Mouse (Mus musculus) 3134 (cell line): ENCODE results near the gene Car15.

ENCODE experiments used
- DNase-seq: peaks from one replicate; pipeline ENCODE4 v3.0.0-alpha.2; 2011; ENCODE audit warnings: low spot score; ENCODE audit not compliant: insufficient read length; ENCODE audit errors: extremely low read depth

Gene Car15

GRCm38 (mm10) chr16:17838051-17838450, at the start of gene Car15:
Gene Car15 (minus strand): TSS chr16:17838364.
- DNase-seq: no peak

- no peak for DNase-seq
Measured at GRCm38 (mm10) chr16:17884116-17884515, 46.0 kb upstream of the Car15 start.

GRCm38 (mm10) chr16:17882196-17882595, 44.0 kb upstream of the Car15 start:
- no peak for DNase-seq

GRCm38 (mm10) chr16:17879571-17879970, 41.4 kb upstream of the Car15 start:
- no peak for DNase-seq

GRCm38 (mm10) chr16:17876096-17876495, 37.9 kb upstream of the Car15 start:
- no peak for DNase-seq

GRCm38 (mm10) chr16:17875174-17875573, 37.0 kb upstream of the Car15 start:
- DNase-seq: no peak

GRCm38 (mm10) chr16:17872995-17873394, 34.8 kb upstream of the Car15 start:
- no peak for DNase-seq

- no peak for DNase-seq
Measured at GRCm38 (mm10) chr16:17871248-17871647, 33.1 kb upstream of the Car15 start.

GRCm38 (mm10) chr16:17865770-17866169, 27.6 kb upstream of the Car15 start:
- DNase-seq: no peak

- DNase-seq: no peak
Measured at GRCm38 (mm10) chr16:17865293-17865692, 27.1 kb upstream of the Car15 start.

- DNase-seq: no peak
Measured at GRCm38 (mm10) chr16:17858592-17858991, 20.4 kb upstream of the Car15 start.

- no peak for DNase-seq
Measured at GRCm38 (mm10) chr16:17857157-17857556, 19.0 kb upstream of the Car15 start.

GRCm38 (mm10) chr16:17853263-17853662, 15.1 kb upstream of the Car15 start:
- no peak for DNase-seq

- DNase-seq: no peak
Measured at GRCm38 (mm10) chr16:17851860-17852259, 13.7 kb upstream of the Car15 start.

GRCm38 (mm10) chr16:17851331-17851730, 13.2 kb upstream of the Car15 start:
- DNase-seq: no peak

- DNase-seq: no peak
Measured at GRCm38 (mm10) chr16:17849486-17849885, 11.3 kb upstream of the Car15 start.

GRCm38 (mm10) chr16:17848928-17849327, 10.8 kb upstream of the Car15 start:
- DNase-seq: no peak

GRCm38 (mm10) chr16:17848431-17848830, 10.3 kb upstream of the Car15 start:
- DNase-seq: no peak

GRCm38 (mm10) chr16:17843701-17844365, 5.7 kb upstream of the Car15 start:
- no peak for DNase-seq

GRCm38 (mm10) chr16:17842437-17842836, 4.3 kb upstream of the Car15 start:
- DNase-seq: no peak

- DNase-seq: no peak
Measured at GRCm38 (mm10) chr16:17839976-17840375, 1.8 kb upstream of the Car15 start.

- no peak for DNase-seq
Measured at GRCm38 (mm10) chr16:17835481-17835880, 2.7 kb downstream of the Car15 start.

- no peak for DNase-seq
Measured at GRCm38 (mm10) chr16:17834543-17834942, 3.6 kb downstream of the Car15 start.
